Mouse (Mus musculus) midbrain, postnatal 0 days (tissue): ENCODE measurements around the gene Ect2l. TPM values are rescaled to one million over a fixed set of nuclear protein-coding genes. Genes with fewer than 3 reads are reported as not detected.

Source experiments
- ATAC-seq: fragments of 200-750 bp; cut with Nextera tagmentation; 2 replicates; pipeline ENCODE4 v1.8.0; 2017; ENCODE audit warnings: moderate number of reproducible peaks, mild to moderate bottlenecking, moderate TSS enrichment, moderate library complexity; ENCODE audit not compliant: low FRiP score
- DNase-seq: peaks from one replicate; pipeline ENCODE4 v3.0.0-alpha.2; 2015; ENCODE audit warnings: low spot score
- H3K27ac ChIP-seq: fragments of 300-500 bp; sonication (generic); 2 replicates; pipeline ENCODE4 v1.5.1; 2014; ENCODE audit warnings: low read depth, mild to moderate bottlenecking, low read length, mixed read lengths
- H3K27me3 ChIP-seq: fragments of 300-500 bp; sonication (generic); 2 replicates; pipeline ENCODE4 v1.6.1; 2014; ENCODE audit warnings: low read length, control low read depth, mixed read lengths; ENCODE audit not compliant: insufficient read depth
- H3K36me3 ChIP-seq: fragments of 300-500 bp; sonication (generic); 2 replicates; pipeline ENCODE4 v1.6.1; 2014; ENCODE audit warnings: low read length, control low read depth, mixed read lengths; ENCODE audit not compliant: insufficient read depth
- H3K4me1 ChIP-seq: fragments of 300-500 bp; sonication (generic); 2 replicates; pipeline ENCODE4 v1.6.1; 2014; ENCODE audit warnings: mild to moderate bottlenecking, control low read depth, antibody characterized with exemption, low read length, mixed read lengths; ENCODE audit not compliant: insufficient read depth
- H3K4me2 ChIP-seq: fragments of 300-500 bp; sonication (generic); 2 replicates; pipeline ENCODE4 v1.6.1; 2014; ENCODE audit warnings: low read depth, mild to moderate bottlenecking, low read length, mixed read lengths; ENCODE audit not compliant: poor library complexity, severe bottlenecking
- H3K4me3 ChIP-seq: fragments of 300-500 bp; sonication (generic); 2 replicates; pipeline ENCODE4 v1.5.1; 2014; ENCODE audit warnings: low read depth, mild to moderate bottlenecking, low read length, moderate library complexity
- H3K9ac ChIP-seq: fragments of 300-500 bp; sonication (generic); replicated peaks from 2 replicates; pipeline ENCODE4 v1.6.1; 2014; ENCODE audit warnings: mild to moderate bottlenecking, low read length, moderate library complexity, mixed read lengths; ENCODE audit not compliant: poor library complexity, severe bottlenecking
- H3K9me3 ChIP-seq: fragments of 300-500 bp; sonication (generic); 2 replicates; pipeline ENCODE4 v1.6.1; 2016; ENCODE audit warnings: low read length, control low read depth
- CTCF ChIP-seq: IDR thresholded peaks from 2 replicates; pipeline ENCODE4 v1.5.1; 2016; ENCODE audit warnings: antibody characterized with exemption, mild to moderate bottlenecking
- WGBS: fragments of 180-500 bp; shearing (Covaris S2); extraction: QIAGEN DNeasy Blood & Tissue Kit; methylation state at CpG from one replicate; pipeline ENCODE4 v1.1.7; 2014; 5-methylcytosine and 5-hydroxymethylcytosine counted together
- polyA plus RNA-seq: library from polyadenylated mRNA; unstranded; fragments of >200 nt; fragmentation: Nextera tagmentation; extraction: Ambion mirVana; gene quantifications from 2 replicates; pipeline ENCODE4 v1.2.1, GENCODE M21; 2015
- total RNA-seq: library from RNA; depleted of rRNA; stranded (reverse); fragments of >200 nt; gene quantifications from 2 replicates; pipeline ENCODE4 v1.2.3, GENCODE M21; 2014

Gene Ect2l
- total and polyA plus RNA-seq, 2 experiments from 2014 or later: 0.11 to 0.64 TPM

DNA sequence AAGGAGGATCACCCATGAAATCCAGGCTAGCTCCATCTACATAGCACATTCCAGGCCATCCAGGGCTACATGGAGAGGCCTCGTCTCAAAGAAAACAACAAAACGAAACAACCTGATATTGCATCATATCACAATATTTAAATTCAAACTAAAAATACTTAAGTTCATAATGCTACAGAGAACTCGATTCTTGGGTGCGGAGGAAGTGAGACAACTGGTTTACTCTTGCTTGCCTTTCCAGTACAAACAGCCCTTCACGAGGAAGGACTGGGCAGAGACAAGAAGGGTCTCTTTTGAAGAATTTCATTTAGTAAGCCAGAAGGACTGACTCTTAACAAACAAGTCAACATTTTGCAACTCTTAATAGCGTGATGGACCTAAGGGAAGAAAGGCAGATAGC is 22.1 kb downstream of the Ect2l start:
- Histone ChIP-seq H3K4me3 (no peak overlapping the region), H3K27ac (no peak overlapping the region), H3K36me3 (no peaks in the 10 kb centered on the region), H3K9ac (no peak overlapping the region), H3K27me3 (no peaks in the 10 kb centered on the region), H3K4me2 (no peak overlapping the region), H3K4me1 (no peaks in the 10 kb centered on the region), H3K9me3 (no peaks in the 10 kb centered on the region)
- ATAC-seq (no peak), DNase-seq (no peak)
- no peak for TF ChIP-seq CTCF
- 88% methylated on average over 6 of the region's 6 CpGs for WGBS

DNA sequence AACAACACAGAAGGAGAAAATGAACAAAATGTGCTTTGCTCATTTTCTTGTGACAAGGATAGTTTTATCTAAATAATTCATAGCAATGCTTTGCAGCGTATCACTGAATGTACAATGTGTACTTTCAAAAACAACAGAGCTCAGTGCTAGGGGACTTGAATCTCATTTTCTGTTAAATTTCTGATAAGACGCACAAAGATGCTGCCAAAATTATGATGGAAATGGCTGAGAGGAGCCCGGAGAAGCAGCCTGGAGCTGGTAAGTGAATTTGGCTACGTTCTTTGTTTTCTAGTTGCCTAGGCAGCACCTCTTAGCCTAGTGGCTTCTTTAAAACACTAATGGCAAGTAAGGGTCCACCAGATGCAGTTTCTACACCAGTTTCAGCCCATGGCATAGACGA is 28.4 kb downstream of the Ect2l start:
- H3K4me1 ChIP-seq: no peaks in the 10 kb centered on the region
- WGBS: 60% methylated on average over 5 of the region's 5 CpGs
- no peak for TF ChIP-seq CTCF
- H3K4me2 ChIP-seq: no peak overlapping the region
- no peak for DNase-seq
- no peak overlapping the region for H3K4me3 ChIP-seq
- no peak for ATAC-seq
- no peaks in the 10 kb centered on the region for H3K9me3 ChIP-seq
- no peaks in the 10 kb centered on the region for H3K27me3 ChIP-seq
- H3K27ac ChIP-seq: no peak overlapping the region
- no peaks in the 10 kb centered on the region for H3K36me3 ChIP-seq
- H3K9ac ChIP-seq: no peak overlapping the region

DNA sequence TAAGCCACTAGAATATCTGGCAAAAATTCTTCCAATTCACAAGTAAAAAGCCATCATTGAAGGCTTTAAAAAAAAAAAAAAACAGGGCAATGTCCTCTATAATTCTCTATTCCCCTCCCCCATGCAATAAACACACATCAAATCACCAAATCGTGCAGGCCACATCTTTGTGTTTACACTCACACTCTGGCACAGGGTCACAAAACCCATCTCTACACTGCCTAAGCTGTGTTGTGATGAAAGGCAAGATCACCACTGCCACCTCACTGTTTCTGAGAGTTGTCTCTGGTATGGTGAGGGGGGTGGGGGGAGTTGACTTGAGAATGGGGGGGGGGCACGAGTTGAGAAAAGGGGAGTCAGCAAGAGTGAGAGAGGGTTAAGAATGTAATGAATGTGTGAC is 33.4 kb downstream of the Ect2l start:
- H3K9ac ChIP-seq: no peak overlapping the region
- no peak overlapping the region for H3K4me2 ChIP-seq
- 73% methylated on average over 2 of the region's 2 CpGs for WGBS
- H3K9me3 ChIP-seq: no peaks in the 10 kb centered on the region
- no peak for TF ChIP-seq CTCF
- no peaks in the 10 kb centered on the region for H3K27me3 ChIP-seq
- no peak for ATAC-seq
- H3K36me3 ChIP-seq: no peaks in the 10 kb centered on the region
- no peaks in the 10 kb centered on the region for H3K4me1 ChIP-seq
- H3K4me3 ChIP-seq: no peak overlapping the region
- no peak for DNase-seq
- H3K27ac ChIP-seq: no peak overlapping the region

DNA sequence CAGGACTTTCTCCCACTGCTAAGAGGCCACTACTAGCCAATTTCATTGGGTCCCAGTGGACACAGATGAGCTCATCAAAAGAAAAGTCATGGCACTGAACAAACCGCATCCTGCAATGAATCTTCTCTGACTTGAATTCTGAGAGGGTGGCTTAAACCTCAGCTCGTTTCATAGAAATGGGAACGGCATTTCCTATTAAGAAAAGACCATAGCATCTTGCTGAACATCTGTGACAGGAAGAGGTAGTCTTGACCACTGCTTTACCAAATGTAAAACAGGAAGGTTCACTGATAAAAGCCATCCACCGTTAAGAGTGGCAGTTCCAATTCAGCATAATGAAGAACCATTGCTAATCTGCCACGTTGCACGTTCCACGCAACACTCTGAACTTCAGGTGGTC is 34.0 kb downstream of the Ect2l start:
- Histone ChIP-seq H3K27ac (no peak overlapping the region), H3K4me1 (no peaks in the 10 kb centered on the region), H3K9me3 (no peaks in the 10 kb centered on the region), H3K27me3 (no peaks in the 10 kb centered on the region), H3K9ac (no peak overlapping the region), H3K36me3 (no peaks in the 10 kb centered on the region), H3K4me2 (no peak overlapping the region), H3K4me3 (no peak overlapping the region)
- WGBS: 93% methylated on average over 7 of the region's 7 CpGs
- TF ChIP-seq CTCF: no peak
- DNase-seq (no peak), ATAC-seq (no peak)

DNA sequence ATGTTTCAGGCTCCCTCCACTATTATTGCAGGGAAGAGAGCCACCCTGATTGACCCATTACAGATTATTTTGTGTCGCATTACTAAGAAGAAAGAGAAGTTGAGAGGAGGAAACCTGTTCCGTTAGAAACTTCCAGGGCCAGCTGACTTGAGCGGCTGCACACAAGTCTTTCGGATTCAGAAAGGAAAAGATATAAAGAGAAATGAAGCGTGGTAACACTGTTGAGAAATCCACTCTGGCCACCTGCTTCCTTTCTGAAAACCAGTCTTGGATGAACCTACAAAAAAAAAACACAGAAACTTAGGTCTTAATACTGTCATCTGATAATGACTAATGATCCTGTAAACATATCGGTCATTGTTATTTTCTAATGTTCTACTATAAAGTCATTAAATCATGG is 35.6 kb downstream of the Ect2l start:
- DNase-seq (no peak), ATAC-seq (no peak)
- H3K4me2 ChIP-seq: no peak overlapping the region
- no peaks in the 10 kb centered on the region for H3K27me3 ChIP-seq
- H3K9me3 ChIP-seq: no peaks in the 10 kb centered on the region
- H3K27ac ChIP-seq: no peak overlapping the region
- H3K36me3 ChIP-seq: no peaks in the 10 kb centered on the region
- H3K9ac ChIP-seq: no peak overlapping the region
- H3K4me1 ChIP-seq: no peaks in the 10 kb centered on the region
- no peak for TF ChIP-seq CTCF
- H3K4me3 ChIP-seq: no peak overlapping the region
- WGBS: 87% methylated on average over 6 of the region's 6 CpGs

DNA sequence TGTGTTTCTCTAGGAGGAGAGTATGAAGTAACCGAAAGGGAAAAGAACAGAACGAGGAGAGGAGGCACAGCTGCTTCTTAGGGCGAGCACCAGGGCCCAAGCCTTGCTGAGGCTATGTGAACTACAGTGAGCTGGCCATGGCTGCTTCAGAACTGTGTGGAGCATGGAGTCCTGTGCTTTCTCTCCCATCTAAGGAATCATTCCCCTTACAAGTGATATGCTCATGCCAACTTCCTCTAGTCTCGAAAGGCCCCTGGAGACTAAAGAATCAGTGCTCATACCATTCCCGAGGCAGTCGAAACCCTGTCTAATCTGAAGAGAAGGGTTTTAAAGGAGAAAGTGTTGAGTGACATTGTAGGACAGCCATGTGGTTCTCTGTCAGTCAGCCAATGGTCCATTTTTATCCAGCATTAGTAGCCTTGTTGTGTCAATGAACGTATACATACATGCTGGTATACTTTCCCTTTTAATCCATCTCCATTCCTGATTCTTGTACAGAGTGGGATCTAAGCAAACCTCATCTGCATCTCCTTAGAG is 48.2 kb downstream of the Ect2l start:
- Histone ChIP-seq H3K9ac (no peak overlapping the region), H3K27me3 (no peaks in the 10 kb centered on the region), H3K9me3 (no peaks in the 10 kb centered on the region), H3K4me3 (no peak overlapping the region), H3K4me1 (no peaks in the 10 kb centered on the region), H3K4me2 (no peak overlapping the region), H3K36me3 (no peaks in the 10 kb centered on the region), H3K27ac (no peak overlapping the region)
- WGBS: 84% methylated on average over 7 of the region's 7 CpGs
- ATAC-seq (no peak), DNase-seq (no peak)
- no peak for TF ChIP-seq CTCF
